ENCODE assay signal across 26 mouse cellular contexts in the genomic region with DNA sequence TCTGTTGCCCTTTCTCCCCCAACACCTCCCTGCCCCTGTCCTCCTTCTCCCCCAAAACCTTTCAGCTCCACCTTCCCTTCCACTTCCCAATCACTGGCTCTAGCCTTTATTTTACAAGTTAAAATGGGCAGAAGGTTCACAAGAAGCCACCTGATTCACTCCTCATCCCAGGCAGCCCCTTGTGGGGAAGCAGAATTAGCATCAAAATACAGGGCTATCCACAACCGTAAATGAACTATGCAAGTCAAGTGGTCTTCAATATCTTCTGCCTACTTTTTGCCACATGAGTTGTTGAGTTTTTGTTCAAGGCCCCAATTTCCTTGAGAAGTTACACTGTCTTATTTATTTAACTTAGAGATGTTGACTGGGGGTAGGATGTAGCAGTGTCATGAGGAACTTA.
"Had no signal": no experiment of that assay in that cellular context is flagged by ENCODE, and none has a peak within 500 bp of the region (broad histone marks: within the 10 kb centered on the region; RNA-seq: fewer than 3 reads in every experiment).

No protein-coding gene starts in this region.

- H3K36me3 ChIP-seq: embryonic facial prominence, embryonic 10.5 days; embryonic facial prominence, embryonic 12.5 days; embryonic facial prominence, embryonic 13.5 days; embryonic facial prominence, embryonic 15.5 days; forebrain, embryonic 10.5 days; forebrain, embryonic 12.5 days; forebrain, embryonic 15.5 days had no signal

- H3K4me3 ChIP-seq: embryonic facial prominence, embryonic 10.5 days; embryonic facial prominence, embryonic 12.5 days; embryonic facial prominence, embryonic 13.5 days; embryonic facial prominence, embryonic 15.5 days; erythroblast, embryonic 14.5 days; forebrain, embryonic 10.5 days; forebrain, embryonic 12.5 days; forebrain, embryonic 13.5 days; forebrain, embryonic 15.5 days; gastrocnemius, adult 2 months; heart, adult 2 months had no signal

- H3K4me2 ChIP-seq: embryonic facial prominence, embryonic 12.5 days; embryonic facial prominence, embryonic 13.5 days; embryonic facial prominence, embryonic 15.5 days; forebrain, embryonic 12.5 days; forebrain, embryonic 13.5 days; forebrain, embryonic 15.5 days had no signal

- H3K9me3 ChIP-seq: embryonic facial prominence, embryonic 10.5 days; embryonic facial prominence, embryonic 12.5 days; embryonic facial prominence, embryonic 13.5 days; embryonic facial prominence, embryonic 15.5 days; forebrain, embryonic 10.5 days; forebrain, embryonic 12.5 days; forebrain, embryonic 13.5 days; forebrain, embryonic 15.5 days had no signal

- ATAC-seq: forebrain, embryonic 13.5 days; forebrain, embryonic 14.5 days; forebrain, embryonic 15.5 days; forebrain, embryonic 16.5 days; forebrain, postnatal 0 days had no signal

- H3K27ac ChIP-seq: embryonic facial prominence, embryonic 10.5 days; embryonic facial prominence, embryonic 12.5 days; embryonic facial prominence, embryonic 13.5 days; embryonic facial prominence, embryonic 15.5 days; forebrain, embryonic 10.5 days; forebrain, embryonic 12.5 days; forebrain, embryonic 13.5 days; forebrain, embryonic 15.5 days; gastrocnemius, adult 2 months; heart, adult 2 months had no signal

- H3K9ac ChIP-seq: embryonic facial prominence, embryonic 12.5 days; embryonic facial prominence, embryonic 13.5 days; embryonic facial prominence, embryonic 15.5 days; forebrain, embryonic 12.5 days; forebrain, embryonic 13.5 days; forebrain, embryonic 15.5 days; forebrain, postnatal 0 days had no signal

- DNase-seq: cerebellum, adult 9-10 months; cerebellum, adult 9-11 months; cerebellum, postnatal 10 days; cerebellum, postnatal 14 days; cerebellum, postnatal 25 days; cerebellum, postnatal 36 days; embryo, embryonic 11 days; forebrain, postnatal 0 days; gastrocnemius, adult 2 months; gastrocnemius, postnatal 10 days; gastrocnemius, postnatal 14 days; gastrocnemius, postnatal 25 days; gastrocnemius, postnatal 36 days; heart, adult 18-20 months; heart, adult 2 months had no signal

- H3K4me1 ChIP-seq: embryonic facial prominence, embryonic 12.5 days; embryonic facial prominence, embryonic 13.5 days; embryonic facial prominence, embryonic 15.5 days; forebrain, embryonic 10.5 days; forebrain, embryonic 12.5 days; forebrain, embryonic 13.5 days; forebrain, embryonic 15.5 days had no signal

- H3K27me3 ChIP-seq: embryonic facial prominence, embryonic 12.5 days; embryonic facial prominence, embryonic 13.5 days; embryonic facial prominence, embryonic 15.5 days; forebrain, embryonic 13.5 days; forebrain, embryonic 15.5 days had no signal
